Mouse (Mus musculus) MEL (cell line): Measurements from ENCODE around the gene Myo10. TPM values are rescaled to one million over a fixed set of nuclear protein-coding genes. Genes with fewer than 3 reads are reported as not detected.

Experiments used
- DNase-seq: peaks from one replicate; pipeline ENCODE4 v3.0.0; 2011; ENCODE audit warnings: low read depth, low spot score
- H3K27ac ChIP-seq: 2 replicates; pipeline ENCODE4 v1.5.1; 2012; ENCODE audit warnings: low read depth, mild to moderate bottlenecking, control low read depth, low read length, moderate library complexity; ENCODE audit not compliant: control insufficient read depth
- H3K27me3 ChIP-seq, 2 experiments: fragments of 150-350 bp in 1 of 2; sonication (generic) in 1 of 2; 2 replicates each; pipeline ENCODE4 v1.6.1; 2012; ENCODE audit warnings: low read length in 2 of 2, mild to moderate bottlenecking in 2 of 2, improper control_type of control experiment in 1 of 2, moderate library complexity in 1 of 2; ENCODE audit not compliant: insufficient read depth in 2 of 2, control insufficient read depth in 1 of 2
- H3K36me3 ChIP-seq, 2 experiments: 2 replicates each; pipeline ENCODE4 v1.6.1; 2012 to 2014; ENCODE audit warnings: low read length in 2 of 2, improper control_type of control experiment in 1 of 2, inconsistent platforms in 1 of 2, mild to moderate bottlenecking in 1 of 2; ENCODE audit not compliant: insufficient read depth in 2 of 2, control insufficient read depth in 1 of 2
- H3K4me1 ChIP-seq, 2 experiments: fragments of 150-350 bp in 1 of 2; sonication (generic) in 1 of 2; 2 replicates each; pipeline ENCODE4 v1.6.1; 2012; ENCODE audit warnings: low read length in 2 of 2, improper control_type of control experiment in 1 of 2, mild to moderate bottlenecking in 1 of 2; ENCODE audit not compliant: insufficient read depth in 2 of 2, control insufficient read depth in 1 of 2
- H3K4me3 ChIP-seq, 2 experiments: fragments of 150-350 bp in 1 of 2; sonication (generic) in 1 of 2; 2 replicates each; pipeline ENCODE4 v1.5.1; 2012; ENCODE audit warnings: low read depth in 2 of 2, low read length in 2 of 2, mild to moderate bottlenecking in 2 of 2, moderate library complexity in 2 of 2, control low read depth in 1 of 2, improper control_type of control experiment in 1 of 2; ENCODE audit not compliant: control insufficient read depth in 1 of 2, insufficient read depth in 1 of 2
- H3K79me2 ChIP-seq: 2 replicates; pipeline ENCODE4 v1.6.1; 2012; ENCODE audit warnings: mild to moderate bottlenecking, low read length, moderate library complexity; ENCODE audit not compliant: control insufficient read depth, poor library complexity, insufficient read depth
- H3K9ac ChIP-seq: 2 replicates; pipeline ENCODE4 v1.6.1; 2012; ENCODE audit warnings: low read depth, mild to moderate bottlenecking, control low read depth, low read length, moderate library complexity; ENCODE audit not compliant: control insufficient read depth, poor library complexity, severe bottlenecking
- H3K9me3 ChIP-seq: fragments of 150-350 bp; sonication (generic); replicated peaks from 2 replicates; pipeline ENCODE4 v1.6.1; 2012; ENCODE audit warnings: mild to moderate bottlenecking, low read length, improper control_type of control experiment, moderate library complexity; ENCODE audit not compliant: insufficient read depth
- CHD1 ChIP-seq: IDR thresholded peaks from 2 replicates; pipeline ENCODE4 v1.6.1; 2012; ENCODE audit warnings: low read depth, mild to moderate bottlenecking, inconsistent platforms, low read length, improper control_type of control experiment
- E2F4 ChIP-seq: IDR thresholded peaks from 2 replicates; pipeline ENCODE4 v1.6.1; 2011; ENCODE audit warnings: low read depth, low read length, improper control_type of control experiment, borderline replicate concordance
- EP300 ChIP-seq, 2 experiments: IDR thresholded peaks; 2 replicates each; pipeline ENCODE4 v1.6.1; 2011; ENCODE audit warnings: improper control_type of control experiment in 2 of 2, low read length in 2 of 2, low read depth in 1 of 2, mild to moderate bottlenecking in 1 of 2
- ETS1 ChIP-seq: IDR thresholded peaks from 2 replicates; pipeline ENCODE4 v1.6.1; 2012; ENCODE audit warnings: low read depth, mild to moderate bottlenecking, inconsistent platforms, low read length, improper control_type of control experiment, moderate library complexity
- GABPA ChIP-seq: IDR thresholded peaks from 2 replicates; pipeline ENCODE4 v1.6.1; 2012; ENCODE audit warnings: low read depth, mild to moderate bottlenecking, inconsistent platforms, low read length, improper control_type of control experiment, moderate library complexity
- JUND ChIP-seq: IDR thresholded peaks from 2 replicates; pipeline ENCODE4 v1.6.1; 2011; ENCODE audit warnings: low read depth, mild to moderate bottlenecking, improper control_type of control experiment, low read length
- MAX ChIP-seq: IDR thresholded peaks from 2 replicates; pipeline ENCODE4 v1.6.1; 2011; ENCODE audit warnings: low read length, improper control_type of control experiment
- MEF2A ChIP-seq: IDR thresholded peaks from 2 replicates; pipeline ENCODE4 v1.6.1; 2014; ENCODE audit warnings: low read depth, mild to moderate bottlenecking, inconsistent platforms, low read length, improper control_type of control experiment; ENCODE audit not compliant: poor library complexity, insufficient replicate concordance, severe bottlenecking; ENCODE audit errors: extremely low read depth
- MXI1 ChIP-seq: IDR thresholded peaks from 2 replicates; pipeline ENCODE4 v1.6.1; 2011; ENCODE audit warnings: mild to moderate bottlenecking, low read depth, low read length, improper control_type of control experiment
- MYC ChIP-seq: IDR thresholded peaks from 2 replicates; pipeline ENCODE4 v1.6.1; 2011; ENCODE audit warnings: low read depth, mild to moderate bottlenecking, low read length, improper control_type of control experiment, moderate library complexity
- NELFE ChIP-seq: IDR thresholded peaks from 2 replicates; pipeline ENCODE4 v1.6.1; 2011; ENCODE audit warnings: low read depth, low read length, improper control_type of control experiment
- POLR2AphosphoS5 ChIP-seq: IDR thresholded peaks from 2 replicates; pipeline ENCODE4 v1.6.1; 2012; ENCODE audit warnings: low read depth, borderline replicate concordance, mild to moderate bottlenecking, inconsistent platforms, low read length, moderate library complexity, mixed read lengths
- RCOR1 ChIP-seq: IDR thresholded peaks from 2 replicates; pipeline ENCODE4 v1.6.1; 2012; ENCODE audit warnings: low read depth, mild to moderate bottlenecking, inconsistent platforms, low read length, improper control_type of control experiment
- SMC3 ChIP-seq: IDR thresholded peaks from 2 replicates; pipeline ENCODE4 v1.6.1; 2011; ENCODE audit warnings: low read depth, low read length, improper control_type of control experiment
- TBP ChIP-seq: IDR thresholded peaks from 2 replicates; pipeline ENCODE4 v1.8.0; 2011; ENCODE audit warnings: low read depth, low read length, improper control_type of control experiment
- ZKSCAN1 ChIP-seq: IDR thresholded peaks from 2 replicates; pipeline ENCODE4 v1.6.1; 2012; ENCODE audit warnings: low read depth, mild to moderate bottlenecking, inconsistent platforms, low read length, improper control_type of control experiment, moderate library complexity
- ZNF384 ChIP-seq: IDR thresholded peaks from 2 replicates; pipeline ENCODE4 v1.6.1; 2012; ENCODE audit warnings: low read depth, mild to moderate bottlenecking, inconsistent platforms, low read length, improper control_type of control experiment
- polyA plus RNA-seq, 2 experiments: library from polyadenylated mRNA; stranded (reverse) in 1 of 2; unstranded in 1 of 2; fragments of >175 nt in 1 of 2; fragments of >200 nt in 1 of 2; gene quantifications; 2 replicates each; pipeline versions ENCODE4 v1.2.1 to v1.2.4; 2012; ENCODE audit warnings: low replicate concordance in 2 of 2, low read depth in 1 of 2; ENCODE audit not compliant: insufficient read length in 2 of 2, insufficient read depth in 1 of 2, missing spikeins in 1 of 2
- total RNA-seq: library from RNA; depleted of rRNA; stranded (reverse); fragments of 300-350 nt; gene quantifications from 2 replicates; pipeline ENCODE4 v1.2.3, GENCODE M21; 2012

Gene Myo10
- total and polyA plus RNA-seq, 3 experiments, result 0.01 TPM; not detected in 2

- no peak overlapping the region for H3K4me3 ChIP-seq
- no peaks in the 10 kb centered on the region for H3K4me1 ChIP-seq
- no peaks in the 10 kb centered on the region for H3K79me2 ChIP-seq
- TF ChIP-seq CHD1, result no peak
- TF ChIP-seq MAX, result no peak
- no peak for TF ChIP-seq SMC3
- TF ChIP-seq ZNF384, result no peak
- TF ChIP-seq JUND, result no peak
- no peak for TF ChIP-seq RCOR1
- no peak for TF ChIP-seq GABPA
- TF ChIP-seq ETS1, result no peak
- no peak for TF ChIP-seq ZKSCAN1
- no peak for TF ChIP-seq MYC
- H3K27me3 ChIP-seq, result no peaks in the 10 kb centered on the region
- no peak overlapping the region for H3K9ac ChIP-seq
- no peaks in the 10 kb centered on the region for H3K36me3 ChIP-seq
- H3K27ac ChIP-seq, result no peak overlapping the region
- no peak for DNase-seq
- H3K9me3 ChIP-seq, result no peaks in the 10 kb centered on the region
These were observed 28.0 kb downstream of the Myo10 start for GRCm38 (mm10) chr15:25650371-25650770.

GRCm38 (mm10) chr15:25651820-25652219 lies 29.5 kb downstream of the Myo10 start:
- no peak for DNase-seq
- H3K79me2 ChIP-seq, result no peaks in the 10 kb centered on the region
- H3K9ac ChIP-seq, result no peak overlapping the region
- no peak overlapping the region for H3K4me3 ChIP-seq
- H3K9me3 ChIP-seq, result no peaks in the 10 kb centered on the region
- no peaks in the 10 kb centered on the region for H3K36me3 ChIP-seq
- TF ChIP-seq ETS1, result no peak
- no peak for TF ChIP-seq POLR2AphosphoS5
- TF ChIP-seq E2F4, result no peak
- no peak overlapping the region for H3K27ac ChIP-seq
- H3K27me3 ChIP-seq, result no peaks in the 10 kb centered on the region
- H3K4me1 ChIP-seq, result no peaks in the 10 kb centered on the region

GRCm38 (mm10) chr15:25652368-25652767 lies 30.0 kb downstream of the Myo10 start:
- TF ChIP-seq MEF2A (no peak), GABPA (no peak), NELFE (no peak), MYC (no peak), MXI1 (no peak), TBP (no peak), EP300 (IDR thresholded peaks at IDR 0.05; ENCODE audit: low read depth in 1 of 2, low read length in 2 of 2) (no peak)
- TF ChIP-seq, all 39 proteins: peak for 0
- no peak overlapping the region for H3K4me3 ChIP-seq
- no peaks in the 10 kb centered on the region for H3K4me1 ChIP-seq

More at GRCm38 (mm10) chr15:25652368-25652767, 30.0 kb downstream of the Myo10 start:
- no peaks in the 10 kb centered on the region for H3K27me3 ChIP-seq
- H3K79me2 ChIP-seq, result no peaks in the 10 kb centered on the region
- no peak for DNase-seq
- H3K27ac ChIP-seq, result no peak overlapping the region
- no peak overlapping the region for H3K9ac ChIP-seq
- no peaks in the 10 kb centered on the region for H3K36me3 ChIP-seq
- no peaks in the 10 kb centered on the region for H3K9me3 ChIP-seq
